Mouse (Mus musculus) colon, adult 2 months (tissue): ENCODE measurements around the gene Cfap61. TPM values are rescaled to one million over a fixed set of nuclear protein-coding genes. Genes with fewer than 3 reads are reported as not detected.

Source experiments
- polyA plus RNA-seq: library from polyadenylated mRNA; depleted of rRNA; stranded (reverse); fragments of >200 nt; gene quantifications from 2 replicates; pipeline ENCODE4 v1.2.3, GENCODE M21; 2012; rRNA removed

Gene Cfap61
- 0.12 and 0.17 TPM in 2 replicates for polyA plus RNA-seq

DNA sequence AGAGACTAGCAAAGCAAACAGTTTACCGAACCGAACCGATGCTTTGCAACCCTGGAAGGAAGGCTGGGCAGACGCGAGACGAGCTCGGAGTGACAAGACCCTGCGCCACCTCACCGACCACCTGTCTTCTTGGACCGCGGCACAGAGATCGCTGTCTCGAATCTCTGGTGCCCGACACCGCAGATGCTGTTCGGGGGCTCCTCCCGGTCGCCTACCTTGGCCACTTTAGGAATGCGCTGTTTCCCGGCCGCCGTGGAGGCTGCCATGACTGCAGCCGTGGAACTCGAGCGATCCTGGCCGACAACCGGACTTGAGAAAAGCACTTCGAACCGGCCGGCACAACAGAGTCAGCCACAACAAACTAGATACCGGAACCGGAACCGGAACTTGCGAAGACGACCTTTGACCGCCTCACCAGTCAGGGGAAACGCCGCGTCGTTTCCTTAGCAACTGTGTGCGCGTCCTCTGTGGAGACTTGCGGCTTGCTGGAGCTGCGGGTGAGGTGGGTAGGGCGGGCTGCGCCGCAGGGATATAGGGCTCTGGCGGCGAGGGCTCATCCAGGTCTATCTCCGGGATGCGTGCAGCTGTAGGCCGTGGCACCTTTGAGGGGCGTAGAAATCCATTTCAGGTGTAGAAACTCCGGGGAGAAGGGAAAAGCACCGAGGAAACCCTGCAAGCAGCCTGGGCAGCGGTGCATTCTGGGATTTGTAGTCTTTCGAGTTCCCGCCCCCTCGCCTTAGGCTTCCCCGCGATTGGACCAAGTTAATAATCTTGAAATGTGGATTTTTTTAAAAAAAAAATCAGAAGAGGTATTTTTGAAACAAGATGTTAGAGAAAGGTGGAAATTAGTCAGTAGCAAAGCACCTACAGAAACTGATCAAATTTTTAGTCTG, at the start of gene Cfap61, which contains the start of gene Crnkl1:
Cfap61 (plus strand) TSS at position 446 of the 893 bp plus-strand sequence.
Crnkl1 (minus strand) TSS at position 676 of the 893 bp plus-strand sequence.

DNA sequence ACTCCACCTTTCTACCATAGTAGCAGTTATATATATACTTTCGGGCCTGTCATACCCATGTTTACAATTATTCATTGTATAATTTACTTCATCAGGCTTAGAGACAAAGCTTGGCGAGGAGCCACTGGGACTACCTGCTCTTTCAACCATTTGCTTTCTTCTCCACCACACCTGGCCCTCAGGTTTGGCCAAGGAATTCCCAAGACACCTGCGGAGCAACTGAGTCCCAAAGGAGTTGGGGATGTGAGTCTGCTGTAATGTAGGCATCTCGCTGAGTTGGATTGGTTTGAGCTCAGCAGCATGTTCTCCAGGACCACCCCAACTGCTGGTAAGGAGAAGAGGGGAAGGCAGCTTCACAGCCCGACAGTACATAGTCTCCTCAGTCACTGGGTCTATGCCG, 32.7 kb upstream of the Cfap61 start, which contains the start of gene Naa20:
Naa20 (plus strand) TSS at position 239 of the 400 bp plus-strand sequence.

GRCm38 (mm10) chr2:146221076-146221928, 286.7 kb downstream of the Cfap61 start, which contains the start of gene Insm1:
TSS of gene Insm1 (plus strand) at chr2:146221921.

Other genes with a start within 250 kb of the Cfap61 start
- 27.5 and 28.8 TPM in 2 replicates for gene Naa20, start 32.7 kb upstream of the Cfap61 start, polyA plus RNA-seq
- gene Crnkl1, start 230 bp downstream of the Cfap61 start, polyA plus RNA-seq: 11.1 and 14.1 TPM in 2 replicates